Mouse (Mus musculus): ENCODE data around the gene Rpa2. TPM values are rescaled to one million over a fixed set of nuclear protein-coding genes. Genes with fewer than 3 reads are reported as not detected.
A peak's percentile ranks its signal among the peaks of the same experiment; 100 is the strongest.
"Not testable (repeated sequence)": the region's sequence is repeated elsewhere in the genome, so short reads cannot be mapped to it uniquely, and the experiment has no call there.

Rpa2 gene
- polyA plus RNA-seq, 1 experiment, result 11.9 TPM

DNA sequence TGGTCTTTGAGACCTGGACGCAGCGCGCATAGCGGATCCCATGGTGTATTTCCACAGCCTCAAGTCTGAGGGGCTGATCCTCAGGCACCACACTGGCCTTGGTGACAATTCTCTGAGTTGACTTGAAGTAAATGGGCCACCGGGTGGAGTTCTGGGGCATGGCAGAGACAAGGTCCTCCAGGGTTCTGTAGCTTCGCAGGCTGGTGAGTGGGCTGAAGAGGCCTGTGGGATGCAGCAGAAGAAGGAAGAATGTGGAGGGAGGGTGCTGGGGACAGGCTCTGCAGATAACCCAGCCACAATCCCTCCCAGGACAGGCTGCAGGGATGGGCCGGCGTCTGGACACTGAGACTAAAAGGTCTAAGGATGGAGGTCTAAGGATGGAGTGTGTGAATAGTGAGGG is 21.6 kb downstream of the Rpa2 start:
- no peak for TF ChIP-seq CTCF (conservative IDR thresholded peaks at IDR 0.05; ENCODE audit: insufficient read depth, insufficient read length, low read depth, low read length)
- Histone ChIP-seq H3K4me3 (ENCODE audit: insufficient read depth, low read depth, low read length) (no peak overlapping the region), H3K27me3 (replicated peaks; ENCODE audit: control insufficient read depth, insufficient read depth, low read length) (no peaks in the 10 kb centered on the region), H3K36me3 (ENCODE audit: control insufficient read depth, insufficient read depth, low read length) (no peaks in the 10 kb centered on the region), H3K4me1 (ENCODE audit: control insufficient read depth, insufficient read depth, low read length) (no peaks in the 10 kb centered on the region), H3K27ac (ENCODE audit: insufficient read depth, low read depth, low read length) (no peak overlapping the region)
- no peak for DNase-seq
- WGBS, result 87% methylated on average over 8 of the region's 8 CpGs

DNA sequence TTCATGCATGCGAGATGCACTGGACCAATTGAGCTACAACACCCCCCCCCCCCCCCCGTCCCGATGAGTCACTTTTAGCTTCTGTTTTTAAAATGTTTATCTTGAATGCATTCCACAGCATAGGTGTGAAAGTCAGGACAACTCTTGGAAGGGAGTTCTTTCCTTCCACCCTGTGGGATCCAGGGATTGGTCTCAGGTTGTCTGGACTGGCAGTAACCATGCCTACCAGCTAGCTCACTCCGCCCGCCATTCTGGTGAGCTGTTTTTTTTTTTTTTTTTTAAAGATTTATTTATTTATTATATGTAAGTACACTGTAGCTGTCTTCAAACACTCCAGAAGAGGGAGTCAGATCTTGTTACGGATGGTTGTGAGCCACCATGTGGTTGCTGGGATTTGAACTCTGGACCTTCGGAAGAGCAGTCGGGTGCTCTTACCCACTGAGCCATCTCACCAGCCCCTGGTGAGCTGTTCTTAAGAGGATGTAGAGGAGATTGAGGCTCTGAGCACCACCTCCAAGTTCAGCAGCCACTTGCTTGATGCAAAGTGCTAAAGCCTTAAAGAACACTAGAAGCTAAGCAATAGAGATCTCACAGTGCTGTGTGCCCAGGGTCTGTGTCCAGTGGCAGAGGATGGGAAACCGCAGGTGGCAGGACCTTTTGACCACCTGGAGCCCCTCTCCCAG is 25.3 kb downstream of the Rpa2 start:
- not testable (repeated sequence) for H3K36me3 ChIP-seq (ENCODE audit: control insufficient read depth, insufficient read depth, low read length); H3K4me3 ChIP-seq (ENCODE audit: insufficient read depth, low read depth, low read length)

DNA sequence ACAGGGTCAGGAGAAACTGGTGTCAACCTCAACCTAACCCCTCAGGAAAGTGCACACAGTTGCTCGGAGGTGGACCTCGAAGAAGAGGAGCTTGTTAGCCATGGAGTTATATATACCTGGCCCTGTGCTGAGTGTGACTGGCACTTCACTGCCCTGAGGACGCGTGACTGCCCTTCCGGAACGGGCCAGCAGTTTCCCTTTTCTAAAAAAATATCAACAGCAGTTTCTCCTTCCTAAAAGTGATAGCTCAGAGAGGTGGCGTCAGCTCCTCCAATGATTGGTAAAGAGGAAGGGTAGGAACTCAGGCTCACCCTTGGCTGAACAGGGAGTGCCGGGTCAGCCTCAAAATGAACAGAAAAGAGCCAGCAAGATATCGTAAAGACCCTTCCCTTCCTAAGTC is 25.9 kb downstream of the Rpa2 start:
- H3K4me1 ChIP-seq (ENCODE audit: control insufficient read depth, insufficient read depth, low read length), result no peaks in the 10 kb centered on the region
- H3K4me3 ChIP-seq (ENCODE audit: insufficient read depth, low read depth, low read length), result no peak overlapping the region
- H3K27ac ChIP-seq (ENCODE audit: insufficient read depth, low read depth, low read length), result no peak overlapping the region
- TF ChIP-seq CTCF (conservative IDR thresholded peaks at IDR 0.05; ENCODE audit: insufficient read depth, insufficient read length, low read depth, low read length) (no peak), POLR2A (IDR thresholded peaks at IDR 0.05; ENCODE audit: low read depth, low read length) (no peak)
- 14% methylated on average over 9 of the region's 9 CpGs for WGBS
- no peaks in the 10 kb centered on the region for H3K36me3 ChIP-seq (ENCODE audit: control insufficient read depth, insufficient read depth, low read length)
- no peaks in the 10 kb centered on the region; the same call in 1 of the 2 replicates for H3K27me3 ChIP-seq (replicated peaks; ENCODE audit: control insufficient read depth, insufficient read depth, low read length)
- DNase-seq, result peak; percentile 29

More for the DNA sequence above, 25.3 kb downstream of the Rpa2 start:
- not testable (repeated sequence) for H3K27me3 ChIP-seq (replicated peaks; ENCODE audit: control insufficient read depth, insufficient read depth, low read length); DNase-seq; H3K27ac ChIP-seq (ENCODE audit: insufficient read depth, low read depth, low read length); H3K4me1 ChIP-seq (ENCODE audit: control insufficient read depth, insufficient read depth, low read length)
- WGBS, result 75% methylated on average over 9 of the region's 9 CpGs

DNA sequence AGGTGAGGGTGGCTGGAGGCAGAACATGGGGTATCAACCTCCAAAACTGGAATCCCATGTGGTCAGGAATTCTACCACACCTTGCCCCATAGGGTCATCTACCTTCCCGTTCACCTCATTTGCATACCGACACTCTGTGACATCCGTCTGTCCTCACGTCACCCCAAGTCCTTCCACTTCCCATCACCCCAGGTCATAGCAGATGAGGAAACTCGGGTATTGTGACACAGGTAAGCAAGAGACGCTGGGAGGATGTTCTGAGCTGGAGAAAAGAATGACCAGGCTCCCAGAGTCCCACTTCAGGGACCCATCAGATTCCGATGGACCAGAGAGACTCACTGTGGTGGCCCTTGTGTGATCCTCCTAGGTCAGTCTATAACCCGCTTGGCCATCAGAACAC is 26.6 kb downstream of the Rpa2 start:
- Histone ChIP-seq H3K27ac (ENCODE audit: insufficient read depth, low read depth, low read length) (no peak overlapping the region), H3K27me3 (replicated peaks; ENCODE audit: control insufficient read depth, insufficient read depth, low read length) (no peaks in the 10 kb centered on the region; the same call in 1 of the 2 replicates), H3K4me1 (ENCODE audit: control insufficient read depth, insufficient read depth, low read length) (no peaks in the 10 kb centered on the region), H3K4me3 (ENCODE audit: insufficient read depth, low read depth, low read length) (no peak overlapping the region), H3K36me3 (ENCODE audit: control insufficient read depth, insufficient read depth, low read length) (no peaks in the 10 kb centered on the region)
- 75% methylated on average over 8 of the region's 8 CpGs for WGBS
- TF ChIP-seq CTCF (conservative IDR thresholded peaks at IDR 0.05; ENCODE audit: insufficient read depth, insufficient read length, low read depth, low read length), result no peak
- no peak for TF ChIP-seq POLR2A (IDR thresholded peaks at IDR 0.05; ENCODE audit: low read depth, low read length)
- no peak for DNase-seq

DNA sequence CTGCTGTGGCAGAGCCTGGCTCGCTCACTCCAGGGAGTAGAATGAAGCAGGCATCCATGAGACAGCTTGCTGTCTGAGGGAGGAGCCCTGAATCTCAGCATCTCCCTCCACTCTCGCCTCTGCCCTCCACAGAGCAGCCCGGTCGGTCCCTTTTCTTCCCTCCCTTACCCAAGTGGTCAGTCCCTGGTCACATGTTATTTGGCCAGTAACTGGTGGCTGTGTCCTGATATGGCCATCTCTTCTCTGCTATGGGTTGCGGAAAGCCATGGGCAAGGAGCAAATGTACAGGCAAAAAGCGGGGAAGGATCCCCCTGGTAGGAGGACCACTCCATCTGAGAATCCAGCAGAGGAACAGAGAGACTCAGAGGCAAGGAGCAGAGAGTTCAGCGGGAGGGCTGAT is 27.0 kb downstream of the Rpa2 start:
- Histone ChIP-seq H3K4me3 (ENCODE audit: insufficient read depth, low read depth, low read length) (no peak overlapping the region), H3K27me3 (replicated peaks; ENCODE audit: control insufficient read depth, insufficient read depth, low read length) (no peaks in the 10 kb centered on the region; the same call in 1 of the 2 replicates), H3K36me3 (ENCODE audit: control insufficient read depth, insufficient read depth, low read length) (no peaks in the 10 kb centered on the region), H3K4me1 (ENCODE audit: control insufficient read depth, insufficient read depth, low read length) (no peaks in the 10 kb centered on the region), H3K27ac (ENCODE audit: insufficient read depth, low read depth, low read length) (no peak overlapping the region)
- DNase-seq, result no peak
- WGBS, result 60% methylated on average over 7 of the region's 7 CpGs
- no peak for TF ChIP-seq POLR2A (IDR thresholded peaks at IDR 0.05; ENCODE audit: low read depth, low read length)
- TF ChIP-seq CTCF (conservative IDR thresholded peaks at IDR 0.05; ENCODE audit: insufficient read depth, insufficient read length, low read depth, low read length), result no peak

DNA sequence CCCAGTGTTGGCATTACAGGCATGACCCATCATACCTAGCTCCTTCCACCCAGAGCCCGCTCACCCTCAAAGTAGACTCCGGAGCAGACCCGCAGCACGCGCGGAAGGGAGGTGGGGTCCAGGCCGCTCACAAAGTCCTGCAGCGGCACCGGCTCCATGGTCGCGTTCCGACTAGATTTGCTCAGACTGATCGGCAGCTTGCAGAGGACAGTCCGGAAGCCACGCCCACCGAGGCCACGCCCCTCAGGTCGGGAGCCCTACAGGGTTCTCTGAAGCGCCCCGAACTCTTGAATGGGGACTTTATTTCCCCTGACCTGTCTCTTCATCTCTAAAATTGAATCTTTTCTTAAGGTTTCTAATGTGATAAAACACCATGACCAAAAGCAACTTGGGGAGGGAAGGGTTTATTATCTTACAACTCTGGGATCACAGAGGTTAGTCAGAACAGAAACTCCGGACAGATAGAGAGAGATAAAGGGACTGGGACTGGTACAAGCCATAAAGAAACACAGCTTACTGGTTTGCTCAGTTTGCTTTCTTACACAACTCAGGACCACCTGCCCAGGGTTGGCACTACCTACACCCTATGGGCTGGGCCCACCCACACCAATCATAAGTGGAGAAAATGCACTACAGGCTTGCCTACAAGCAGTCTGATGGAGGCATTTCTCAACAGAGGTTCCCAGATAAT is 28.2 kb downstream of the Rpa2 start, which contains the start of gene Themis2:
Gene Themis2, minus strand, starts transcription at position 192 of the 691 bp plus-strand sequence.
- Histone ChIP-seq H3K4me1 (ENCODE audit: control insufficient read depth, insufficient read depth, low read length) (no peaks in the 10 kb centered on the region), H3K27me3 (replicated peaks; ENCODE audit: control insufficient read depth, insufficient read depth, low read length) (no peaks in the 10 kb centered on the region; the same call in 1 of the 2 replicates), H3K27ac (ENCODE audit: insufficient read depth, low read depth, low read length) (no peak within 1 kb of the TSS), H3K36me3 (ENCODE audit: control insufficient read depth, insufficient read depth, low read length) (no peaks in the 10 kb centered on the region), H3K4me3 (ENCODE audit: insufficient read depth, low read depth, low read length) (peak within 1 kb of the TSS; percentile 39)
- DNase-seq, result peak; percentile 71
- WGBS, result 2% methylated on average over 21 of the region's 21 CpGs
- TF ChIP-seq POLR2A (IDR thresholded peaks at IDR 0.05; ENCODE audit: low read depth, low read length) (no peak), CTCF (conservative IDR thresholded peaks at IDR 0.05; ENCODE audit: insufficient read depth, insufficient read length, low read depth, low read length) (no peak)

DNA sequence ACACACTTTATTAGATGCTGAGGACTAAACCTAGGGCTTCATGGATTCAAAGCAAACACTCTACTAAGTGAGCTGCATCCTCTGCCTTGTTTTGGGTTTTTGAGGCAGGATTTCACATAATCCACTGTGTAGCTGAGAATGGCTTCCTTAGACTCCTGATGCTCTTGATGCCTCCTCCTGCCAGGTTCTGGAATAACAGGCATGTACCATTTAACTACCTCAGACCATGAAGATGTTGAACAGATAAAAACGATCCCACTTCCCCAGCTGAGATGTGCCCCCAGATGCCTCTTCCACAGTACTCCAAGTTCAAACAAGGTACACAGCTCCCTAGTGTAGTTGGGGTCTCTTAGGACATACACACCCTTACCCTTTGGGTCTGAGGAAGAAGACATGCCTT is 29.3 kb downstream of the Rpa2 start:
- WGBS, result 61% methylated on average over 1 of the region's 1 CpGs
- H3K36me3 ChIP-seq (ENCODE audit: control insufficient read depth, insufficient read depth, low read length), result no peaks in the 10 kb centered on the region
- no peak for TF ChIP-seq CTCF (conservative IDR thresholded peaks at IDR 0.05; ENCODE audit: insufficient read depth, insufficient read length, low read depth, low read length)
- no peak for TF ChIP-seq POLR2A (IDR thresholded peaks at IDR 0.05; ENCODE audit: low read depth, low read length)
- no peaks in the 10 kb centered on the region; the same call in 1 of the 2 replicates for H3K27me3 ChIP-seq (replicated peaks; ENCODE audit: control insufficient read depth, insufficient read depth, low read length)
- DNase-seq, result no peak
- H3K27ac ChIP-seq (ENCODE audit: insufficient read depth, low read depth, low read length), result no peak overlapping the region
- no peak overlapping the region for H3K4me3 ChIP-seq (ENCODE audit: insufficient read depth, low read depth, low read length)
- no peaks in the 10 kb centered on the region for H3K4me1 ChIP-seq (ENCODE audit: control insufficient read depth, insufficient read depth, low read length)

All from kidney, adult 2 months (tissue).